Mouse (Mus musculus): ENCODE data around the gene Fbxl12. TPM values are rescaled to one million over a fixed set of nuclear protein-coding genes. Genes with fewer than 3 reads are reported as not detected.

Fbxl12 gene
- total RNA-seq, 1 experiment, result 13.0 TPM

GRCm38 (mm10) chr9:20685081-20685861 is 40.7 kb upstream of the Fbxl12 start:
- no peaks in the 10 kb centered on the region for H3K9me3 ChIP-seq (ENCODE audit: control insufficient read depth, insufficient read depth, low read depth, low read length)
- no peak overlapping the region for H3K4me3 ChIP-seq (ENCODE audit: insufficient read depth in 1 of 2, low read depth in 1 of 2, low read length in 2 of 2, poor library complexity in 1 of 2, severe bottlenecking in 1 of 2)
- no peaks in the 10 kb centered on the region for H3K36me3 ChIP-seq (ENCODE audit: control insufficient read depth, insufficient read depth, low read length, poor library complexity, severe bottlenecking)
- no peak for DNase-seq (ENCODE audit: low read depth, low spot score)
- H3K27ac ChIP-seq (ENCODE audit: insufficient read depth, low read depth, low read length, poor library complexity, severe bottlenecking), result no peak overlapping the region
- TF ChIP-seq HCFC1 (IDR thresholded peaks at IDR 0.05; ENCODE audit: borderline replicate concordance, insufficient read depth, low read length) (no peak), ZNF384 (IDR thresholded peaks at IDR 0.05; ENCODE audit: low read depth, low read length) (no peak), CHD2 (IDR thresholded peaks at IDR 0.05; ENCODE audit: low read depth, low read length) (no peak), ZC3H11A (IDR thresholded peaks at IDR 0.05; ENCODE audit: borderline replicate concordance, low read depth, low read length) (no peak), MAFK (IDR thresholded peaks at IDR 0.05; ENCODE audit: insufficient read depth, low read depth, low read length) (no peak)
- in situ Hi-C loops (cut with MboI; ENCODE audit: low sequenced_read_pairs in 2 of 2, unreplicated experiment in 2 of 2), result no loop called here
- H3K9ac ChIP-seq (ENCODE audit: insufficient read depth, low read depth, low read length, poor library complexity, severe bottlenecking), result no peak overlapping the region
- peaks cover 0 to 5% of the 10 kb centered on the region in 2 experiments; a peak in 1 of 4 replicates for H3K4me1 ChIP-seq (ENCODE audit: control insufficient read depth in 2 of 2, insufficient read depth in 2 of 2, low read length in 2 of 2, poor library complexity in 1 of 2)

GRCm38 (mm10) chr9:20682389-20682722 is 37.8 kb upstream of the Fbxl12 start:
- no peak overlapping the region for H3K9ac ChIP-seq (ENCODE audit: insufficient read depth, low read depth, low read length, poor library complexity, severe bottlenecking)
- H3K4me1 ChIP-seq (ENCODE audit: control insufficient read depth in 2 of 2, insufficient read depth in 2 of 2, low read length in 2 of 2, poor library complexity in 1 of 2), result 0 out of 4 replicates have a peak, but pooled peaks cover 0 to 2% of the 10 kb centered on the region in 2 experiments
- no peak for DNase-seq (ENCODE audit: low read depth, low spot score)
- no peak overlapping the region for H3K27ac ChIP-seq (ENCODE audit: insufficient read depth, low read depth, low read length, poor library complexity, severe bottlenecking)
- no peaks in the 10 kb centered on the region for H3K9me3 ChIP-seq (ENCODE audit: control insufficient read depth, insufficient read depth, low read depth, low read length)
- H3K36me3 ChIP-seq (ENCODE audit: control insufficient read depth, insufficient read depth, low read length, poor library complexity, severe bottlenecking), result no peaks in the 10 kb centered on the region
- TF ChIP-seq ZNF384 (IDR thresholded peaks at IDR 0.05; ENCODE audit: low read depth, low read length) (no peak), CHD2 (IDR thresholded peaks at IDR 0.05; ENCODE audit: low read depth, low read length) (no peak), HCFC1 (IDR thresholded peaks at IDR 0.05; ENCODE audit: borderline replicate concordance, insufficient read depth, low read length) (no peak), MAFK (IDR thresholded peaks at IDR 0.05; ENCODE audit: insufficient read depth, low read depth, low read length) (no peak), ZC3H11A (IDR thresholded peaks at IDR 0.05; ENCODE audit: borderline replicate concordance, low read depth, low read length) (no peak)
- in situ Hi-C loops (cut with MboI; ENCODE audit: low sequenced_read_pairs in 2 of 2, unreplicated experiment in 2 of 2), result no loop called here
- no peak overlapping the region for H3K4me3 ChIP-seq (ENCODE audit: insufficient read depth in 1 of 2, low read depth in 1 of 2, low read length in 2 of 2, poor library complexity in 1 of 2, severe bottlenecking in 1 of 2)

- H3K4me1 ChIP-seq (ENCODE audit: control insufficient read depth in 2 of 2, insufficient read depth in 2 of 2, low read length in 2 of 2, poor library complexity in 1 of 2), result 0 out of 4 replicates have a peak, but pooled peaks cover 0 to 2% of the 10 kb centered on the region in 2 experiments
- no peak overlapping the region for H3K9ac ChIP-seq (ENCODE audit: insufficient read depth, low read depth, low read length, poor library complexity, severe bottlenecking)
- no peaks in the 10 kb centered on the region for H3K36me3 ChIP-seq (ENCODE audit: control insufficient read depth, insufficient read depth, low read length, poor library complexity, severe bottlenecking)
- no peak overlapping the region for H3K27ac ChIP-seq (ENCODE audit: insufficient read depth, low read depth, low read length, poor library complexity, severe bottlenecking)
- no peak for DNase-seq (ENCODE audit: low read depth, low spot score)
- in situ Hi-C loops (cut with MboI; ENCODE audit: low sequenced_read_pairs in 2 of 2, unreplicated experiment in 2 of 2), result no loop called here
- no peaks in the 10 kb centered on the region for H3K9me3 ChIP-seq (ENCODE audit: control insufficient read depth, insufficient read depth, low read depth, low read length)
- no peak overlapping the region for H3K4me3 ChIP-seq (ENCODE audit: insufficient read depth in 1 of 2, low read depth in 1 of 2, low read length in 2 of 2, poor library complexity in 1 of 2, severe bottlenecking in 1 of 2)
- TF ChIP-seq ZNF384 (IDR thresholded peaks at IDR 0.05; ENCODE audit: low read depth, low read length) (no peak), HCFC1 (IDR thresholded peaks at IDR 0.05; ENCODE audit: borderline replicate concordance, insufficient read depth, low read length) (no peak), ZC3H11A (IDR thresholded peaks at IDR 0.05; ENCODE audit: borderline replicate concordance, low read depth, low read length) (no peak), CHD2 (IDR thresholded peaks at IDR 0.05; ENCODE audit: low read depth, low read length) (no peak), MAFK (IDR thresholded peaks at IDR 0.05; ENCODE audit: insufficient read depth, low read depth, low read length) (no peak)
Measured at GRCm38 (mm10) chr9:20681546-20682388, 37.2 kb upstream of the Fbxl12 start.

- no peaks in the 10 kb centered on the region for H3K36me3 ChIP-seq (ENCODE audit: control insufficient read depth, insufficient read depth, low read length, poor library complexity, severe bottlenecking)
- H3K9ac ChIP-seq (ENCODE audit: insufficient read depth, low read depth, low read length, poor library complexity, severe bottlenecking), result no peak overlapping the region
- no peak for DNase-seq (ENCODE audit: low read depth, low spot score)
- no peaks in the 10 kb centered on the region for H3K4me1 ChIP-seq (ENCODE audit: control insufficient read depth in 2 of 2, insufficient read depth in 2 of 2, low read length in 2 of 2, poor library complexity in 1 of 2)
- H3K27ac ChIP-seq (ENCODE audit: insufficient read depth, low read depth, low read length, poor library complexity, severe bottlenecking), result no peak overlapping the region
- no peak overlapping the region for H3K4me3 ChIP-seq (ENCODE audit: insufficient read depth in 1 of 2, low read depth in 1 of 2, low read length in 2 of 2, poor library complexity in 1 of 2, severe bottlenecking in 1 of 2)
- no peaks in the 10 kb centered on the region for H3K9me3 ChIP-seq (ENCODE audit: control insufficient read depth, insufficient read depth, low read depth, low read length)
- in situ Hi-C loops (cut with MboI; ENCODE audit: low sequenced_read_pairs in 2 of 2, unreplicated experiment in 2 of 2), result no loop called here
- TF ChIP-seq MAFK (IDR thresholded peaks at IDR 0.05; ENCODE audit: insufficient read depth, low read depth, low read length), result no peak
- TF ChIP-seq ZNF384 (IDR thresholded peaks at IDR 0.05; ENCODE audit: low read depth, low read length), result no peak
- TF ChIP-seq CHD2 (IDR thresholded peaks at IDR 0.05; ENCODE audit: low read depth, low read length), result no peak
- TF ChIP-seq ZC3H11A (IDR thresholded peaks at IDR 0.05; ENCODE audit: borderline replicate concordance, low read depth, low read length), result no peak
- no peak for TF ChIP-seq HCFC1 (IDR thresholded peaks at IDR 0.05; ENCODE audit: borderline replicate concordance, insufficient read depth, low read length)
Measured at GRCm38 (mm10) chr9:20680378-20680958, 35.9 kb upstream of the Fbxl12 start.

All from ES-E14 (cell line).